Mouse (Mus musculus): ENCODE results near the gene Dnajc12.

DNA sequence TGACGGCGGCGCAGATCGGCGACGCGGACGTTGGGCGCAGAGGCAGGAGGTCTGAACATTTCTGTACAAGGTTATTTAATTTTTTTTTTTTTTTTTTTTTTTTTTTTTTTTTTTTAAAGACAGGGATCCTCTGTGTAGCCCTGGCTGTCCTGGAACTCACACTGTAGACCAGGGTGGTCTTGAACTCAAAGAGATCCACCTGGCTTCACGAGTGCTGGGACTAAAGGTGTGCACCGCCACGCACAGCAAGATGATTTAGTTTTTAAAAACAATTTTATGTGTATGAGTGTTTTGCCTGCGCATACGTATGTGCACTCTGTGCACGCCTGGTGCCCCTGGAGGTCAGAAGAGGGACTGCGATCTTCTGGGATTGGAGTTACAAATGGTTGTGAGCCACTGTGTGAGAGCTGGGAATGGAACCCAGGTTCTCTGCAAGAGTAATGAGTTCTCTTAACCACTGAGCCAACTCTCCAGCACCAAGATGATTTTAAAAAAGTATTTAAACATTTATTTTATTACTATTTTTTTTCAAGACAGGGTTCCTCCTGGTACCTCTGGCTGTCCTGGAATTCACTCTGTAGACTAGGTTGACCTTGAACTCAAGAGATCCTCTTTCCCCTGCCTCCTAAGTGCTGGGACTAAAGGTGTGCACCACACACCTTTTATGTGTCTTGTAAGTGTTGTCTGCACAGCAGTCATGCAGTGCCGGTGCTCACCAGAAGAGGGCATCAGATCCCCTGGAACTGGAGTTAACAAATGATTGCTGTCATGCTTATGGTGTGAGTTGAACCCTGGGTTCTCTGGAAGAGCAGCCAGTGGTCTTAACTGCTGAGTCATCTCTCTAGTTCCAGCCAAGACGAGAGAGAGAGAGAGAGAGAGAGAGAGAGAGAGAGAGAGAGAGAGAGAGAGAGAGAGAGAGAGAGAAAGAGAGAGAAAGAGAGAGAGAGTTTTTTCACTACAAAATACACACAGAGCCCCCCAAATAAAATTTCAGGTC lies 39.8 kb downstream of the Dnajc12 start, which contains the start of gene Gm7075:
- TF ChIP-seq CTCF (IDR thresholded peaks at IDR 0.05; ENCODE audit: extremely low read depth, insufficient read length, insufficient replicate concordance, low read depth, low read length) (peak; percentile 30; the same call in 1 of the 2 replicates), POLR2A (IDR thresholded peaks at IDR 0.05; ENCODE audit: low read depth, low read length) (no peak)

Data from small intestine, adult 2 months (tissue).